Mouse (Mus musculus) CD4-positive naive resting alpha-beta T cell, adult 76 days (primary cell): Measurements from ENCODE around the gene Fgf15. TPM values are rescaled to one million over a fixed set of nuclear protein-coding genes. Genes with fewer than 3 reads are reported as not detected.

Experiments
- total RNA-seq: library from RNA; stranded (reverse); gene quantifications from one replicate; pipeline ENCODE4 v1.2.4, GENCODE M21; 2023

The Fgf15 gene
- total RNA-seq, result not detected

DNA sequence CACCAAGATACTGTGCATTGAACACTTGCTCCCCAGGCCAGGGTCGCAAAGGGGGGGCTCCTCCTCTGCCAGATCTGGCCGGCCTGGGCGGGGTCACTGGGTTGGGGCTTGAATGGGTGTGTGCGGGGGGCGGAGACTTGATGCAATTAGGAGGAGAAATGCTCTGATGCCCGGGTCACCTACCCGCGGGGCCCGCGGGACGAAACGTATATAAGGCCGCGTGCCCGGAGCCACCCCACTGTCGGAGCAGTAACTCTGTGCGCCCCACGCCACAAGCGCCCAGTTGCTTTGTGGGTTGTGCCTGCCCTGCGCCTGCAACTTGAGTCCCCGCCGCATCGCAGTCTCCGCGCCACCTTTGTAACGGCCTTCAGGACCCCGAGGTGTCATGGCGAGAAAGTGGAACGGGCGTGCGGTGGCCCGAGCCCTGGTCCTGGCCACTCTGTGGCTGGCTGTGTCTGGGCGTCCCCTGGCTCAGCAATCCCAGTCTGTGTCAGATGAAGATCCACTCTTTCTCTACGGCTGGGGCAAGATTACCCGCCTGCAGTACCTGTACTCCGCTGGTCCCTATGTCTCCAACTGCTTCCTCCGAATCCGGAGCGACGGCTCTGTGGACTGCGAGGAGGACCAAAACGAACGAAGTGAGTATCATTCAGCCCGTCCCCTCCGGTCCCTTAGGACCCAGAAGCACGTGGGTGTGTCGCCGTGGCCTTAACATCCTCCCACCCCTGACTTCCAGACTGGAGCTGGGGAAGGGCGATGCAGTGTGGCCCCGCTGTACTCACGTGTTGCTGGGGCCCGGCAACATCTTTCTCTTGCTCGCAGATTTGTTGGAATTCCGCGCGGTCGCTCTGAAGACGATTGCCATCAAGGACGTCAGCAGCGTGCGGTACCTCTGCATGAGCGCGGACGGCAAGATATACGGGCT lies at the start of gene Fgf15:
Fgf15 (plus strand) TSS at position 238 of the 925 bp plus-strand sequence.

DNA sequence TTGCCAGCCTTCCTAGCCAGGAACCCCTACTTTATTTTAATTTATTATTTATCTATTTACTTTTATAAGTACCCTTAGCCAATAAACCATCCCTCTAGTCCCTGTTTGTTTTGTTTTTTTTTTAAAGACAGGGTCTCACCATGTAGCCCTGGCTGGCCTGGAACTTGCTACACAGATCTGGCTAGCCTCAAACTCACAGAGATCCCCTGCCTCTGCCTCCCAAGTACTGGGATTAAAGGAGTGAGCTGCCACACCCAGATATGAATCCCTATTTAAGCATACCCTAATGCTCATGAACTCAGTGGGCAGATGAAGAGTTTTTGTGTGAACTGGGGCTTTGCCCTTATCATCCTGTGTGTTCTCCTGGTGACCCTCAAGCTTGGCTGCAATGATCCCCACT lies 49.3 kb upstream of the Fgf15 start, which contains the start of gene Fgf4:
Fgf4 (plus strand) TSS at position 301 of the 400 bp plus-strand sequence.

DNA sequence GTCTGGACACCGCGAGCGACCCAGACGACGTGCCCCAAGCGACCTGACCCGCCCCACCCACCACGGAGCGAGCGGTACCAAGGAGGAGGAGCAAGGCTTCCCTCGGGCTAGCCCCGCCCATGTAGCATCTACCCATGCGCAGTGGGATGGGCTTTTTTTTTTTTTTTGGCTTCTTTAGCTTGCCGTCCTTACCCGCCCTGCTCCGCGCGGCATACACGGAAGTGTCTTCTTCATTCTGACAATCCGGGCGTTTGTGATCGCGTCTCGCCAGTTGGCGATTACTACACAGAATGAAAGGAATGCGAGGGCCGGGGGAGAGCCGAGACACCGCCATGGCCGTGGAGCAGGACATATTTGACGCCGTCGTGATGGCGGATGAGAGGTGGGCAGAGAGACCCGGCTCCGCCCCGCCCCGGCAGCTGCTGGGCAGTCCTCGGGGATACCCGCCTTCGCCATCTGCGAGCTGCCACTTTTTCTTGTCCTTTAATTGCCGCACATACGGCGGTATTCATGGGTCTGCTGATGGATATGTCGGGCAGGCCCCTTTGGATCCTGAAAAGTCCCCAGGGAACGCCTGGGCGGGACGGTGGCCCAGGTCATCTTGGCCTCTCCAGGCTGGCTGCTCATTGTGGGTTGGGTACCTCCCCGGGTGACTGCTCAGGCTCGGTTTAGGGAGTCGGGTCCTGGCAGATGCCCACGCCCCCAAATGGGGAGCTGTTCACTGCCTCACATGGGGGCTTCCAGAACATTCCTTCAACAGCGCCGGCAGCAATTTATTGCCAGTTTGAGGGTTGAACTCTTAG lies 18.8 kb downstream of the Fgf15 start, which contains the start of gene LTO1:
LTO1 (plus strand) TSS at position 153 of the 803 bp plus-strand sequence.

DNA sequence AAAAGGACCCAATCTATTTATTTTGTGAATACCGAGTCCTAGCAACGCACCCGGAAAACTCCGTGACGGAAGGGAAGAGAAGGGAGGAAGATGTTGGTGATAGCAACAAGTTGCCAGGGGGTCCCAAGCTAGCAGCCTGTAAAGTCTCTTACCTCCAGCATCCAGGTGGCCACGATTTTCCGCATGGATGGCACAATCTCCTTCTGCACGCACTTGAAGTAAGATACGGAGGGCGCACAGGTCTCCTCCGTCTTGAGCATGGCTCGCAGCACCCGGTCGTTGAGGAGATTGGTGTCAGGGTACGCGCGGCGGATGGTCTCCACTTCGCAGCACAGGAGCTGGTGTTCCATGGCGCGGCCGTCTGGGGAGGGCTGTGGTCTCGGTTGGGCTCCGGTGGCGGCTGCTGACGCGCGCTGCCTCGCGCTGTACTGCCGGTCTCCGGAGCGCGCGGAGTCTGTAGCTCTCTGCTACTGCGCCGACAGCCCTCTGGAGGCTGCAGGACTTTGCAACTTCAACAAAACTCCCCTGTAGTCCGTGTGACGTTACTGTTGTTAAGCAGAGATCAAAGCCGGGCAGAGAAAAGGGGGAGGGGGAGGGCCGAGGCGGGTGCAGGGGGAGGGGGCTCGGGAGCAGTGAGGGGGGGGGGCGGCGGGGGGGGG lies 43.1 kb downstream of the Fgf15 start, which contains the start of gene Ccnd1:
Ccnd1 (minus strand) TSS at position 582 of the 659 bp plus-strand sequence.

Other genes starting within 250 kb of the Fgf15 start
- 0.56 TPM for gene Ano1, start 144.6 kb upstream of the Fgf15 start, total RNA-seq
- not detected for gene Fgf3, start 58.4 kb upstream of the Fgf15 start, total RNA-seq
- gene Fgf4, start 49.2 kb upstream of the Fgf15 start, total RNA-seq, result not detected
- 40.7 TPM for gene LTO1, start 18.6 kb downstream of the Fgf15 start, total RNA-seq
- gene Ccnd1, start 43.4 kb downstream of the Fgf15 start, total RNA-seq, result 1.8 TPM